Mouse (Mus musculus) kidney, adult 2 months (tissue): ENCODE results near the gene Snapc5.

Experiments used
- CTCF ChIP-seq: fragments of 200-500 bp; conservative IDR thresholded peaks from 2 replicates; pipeline ENCODE4 v1.5.1; 2011; ENCODE audit warnings: low read depth, mild to moderate bottlenecking, control low read depth, low read length, moderate library complexity, mixed read lengths; ENCODE audit not compliant: insufficient read depth, insufficient read length
- POLR2A ChIP-seq: fragments of 200-500 bp; IDR thresholded peaks from one replicate; pipeline ENCODE4 v1.6.1; 2011; ENCODE audit warnings: low read depth, low read length, control low read depth

DNA sequence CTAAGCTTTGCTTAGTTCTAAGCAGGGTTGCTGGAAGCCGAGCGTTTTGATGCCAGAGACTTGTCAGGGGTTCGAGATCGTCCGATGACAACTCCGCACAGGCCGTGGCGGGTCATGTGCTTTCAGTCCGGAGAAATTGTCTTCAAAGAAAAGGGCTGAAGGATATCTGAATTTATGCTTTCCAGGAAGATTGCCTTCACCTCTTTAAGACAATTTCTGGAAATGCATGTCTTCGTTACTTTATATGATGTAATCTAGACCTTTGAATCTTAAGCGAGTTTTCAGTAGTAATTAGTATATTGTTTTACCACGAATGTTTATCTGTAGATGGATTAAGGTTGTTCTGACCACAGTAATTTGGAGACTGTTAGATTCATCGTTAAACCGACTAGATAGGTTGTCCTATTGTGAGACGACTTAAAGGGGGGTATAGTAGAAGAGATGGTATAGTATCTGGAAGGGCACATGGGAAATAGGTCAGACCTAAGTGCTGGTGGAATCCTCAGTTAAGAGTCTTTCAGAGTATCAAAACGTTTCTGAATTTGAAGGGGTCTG, 5.3 kb upstream of the Snapc5 start:
- no peak for TF ChIP-seq CTCF
- no peak for TF ChIP-seq POLR2A
